Mouse (Mus musculus): ENCODE data around the gene Olfr27.

Olfr27 gene

DNA sequence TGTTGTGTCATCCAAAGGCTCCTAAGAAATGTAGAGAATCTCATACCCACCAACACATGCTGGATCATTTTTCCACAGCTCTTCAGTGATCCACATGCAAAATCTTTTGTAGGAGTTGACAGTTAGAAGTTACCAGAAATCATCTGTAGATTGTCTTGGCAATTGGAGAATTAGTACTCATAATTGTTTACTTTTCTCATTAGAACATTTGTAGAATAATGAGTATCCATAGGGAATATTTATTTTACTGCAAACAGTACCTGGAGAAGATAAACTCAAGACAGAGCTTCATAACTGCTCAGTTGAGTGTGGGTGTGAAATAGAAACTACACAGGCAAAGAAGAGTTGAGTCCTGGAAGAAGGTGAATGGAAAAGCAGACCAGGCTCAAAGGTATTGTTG, at the start of gene Olfr27:
TSS of gene Olfr27 (plus strand) at position 301 of the 400 bp plus-strand sequence.
- no peak for DNase-seq (ENCODE audit: low spot score)

DNA sequence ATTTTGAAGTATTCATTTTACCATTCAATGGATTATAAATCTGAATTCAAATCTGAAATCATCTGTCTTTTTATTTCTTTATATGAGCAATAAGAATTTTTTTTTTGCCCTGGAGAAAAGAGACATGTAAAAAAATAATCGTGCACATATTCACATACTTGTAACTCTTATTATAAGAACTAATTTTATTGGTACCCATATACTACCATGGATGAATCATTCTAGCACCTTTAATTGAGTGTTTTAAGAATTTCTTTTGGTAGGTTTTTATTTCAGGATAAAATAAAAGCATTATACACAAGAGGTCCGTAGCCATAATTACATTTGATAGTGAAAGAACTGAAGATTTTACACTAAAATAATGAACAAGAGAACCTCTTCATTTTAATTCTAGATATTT, 49.1 kb upstream of the Olfr27 start, which contains the start of gene Olfr938:
TSS of gene Olfr938 (minus strand) at position 101 of the 400 bp plus-strand sequence.
- no peak for DNase-seq (ENCODE audit: low spot score)

DNA sequence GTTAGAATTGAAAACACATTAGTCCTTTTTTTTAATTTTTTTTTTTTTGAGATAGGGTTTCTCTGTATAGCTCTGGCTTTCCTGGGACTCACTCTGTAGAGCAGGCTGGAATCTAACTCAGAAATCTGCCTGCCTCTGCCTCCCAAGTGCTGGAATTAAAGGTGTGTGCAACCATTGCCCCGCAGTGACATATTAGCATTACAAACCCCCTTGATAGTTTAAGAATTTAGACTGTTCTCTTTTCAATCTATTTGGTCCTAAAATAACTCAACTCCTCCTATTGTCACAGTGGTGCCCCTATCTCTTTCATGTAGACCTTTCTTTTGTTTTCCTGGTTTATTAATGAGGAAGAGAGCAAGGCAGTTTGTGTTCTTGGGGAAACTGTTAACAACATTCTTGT, 605 bp upstream of the Olfr27 start:
- DNase-seq (ENCODE audit: low spot score), result no peak

DNA sequence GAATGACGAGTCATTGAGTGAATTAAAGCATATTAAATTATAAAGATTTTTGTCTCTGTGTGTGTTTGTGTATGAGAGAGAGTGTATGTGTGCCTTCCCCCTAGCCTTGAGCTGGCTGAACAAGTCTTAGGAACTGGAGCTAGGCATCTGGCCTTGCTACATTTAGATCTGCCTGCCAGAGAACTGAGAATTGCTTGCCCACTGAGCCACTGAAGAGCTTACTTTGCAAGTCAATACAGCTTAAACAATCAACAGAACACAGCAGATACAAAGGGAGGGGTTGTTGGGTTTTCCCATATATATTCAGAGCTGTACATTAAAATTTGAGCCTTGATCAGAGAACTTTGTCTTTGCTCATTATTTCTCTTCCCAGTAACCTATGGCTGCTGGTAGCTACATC, 24.5 kb downstream of the Olfr27 start:
- DNase-seq (ENCODE audit: low spot score), result no peak

DNA sequence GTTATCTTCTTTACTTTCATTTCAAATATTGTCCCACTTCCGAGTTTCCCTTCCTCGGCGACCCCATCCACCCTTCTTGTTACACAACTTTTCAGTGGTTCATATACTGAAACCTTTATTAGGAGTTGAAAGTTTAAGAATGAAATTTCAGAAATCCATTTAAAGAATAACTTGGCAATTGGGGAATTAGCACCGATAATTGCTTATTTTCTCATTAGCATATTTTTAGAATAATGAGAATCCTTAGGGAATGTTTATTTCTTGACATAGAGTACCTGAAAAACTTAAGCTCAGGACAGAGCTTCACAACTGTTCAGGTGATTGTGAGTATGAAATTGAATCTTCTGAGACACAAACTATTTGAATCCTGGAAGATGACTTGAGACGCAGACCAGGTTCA, 38.1 kb downstream of the Olfr27 start, which contains the start of gene Olfr943:
TSS of gene Olfr943 (plus strand) at position 301 of the 400 bp plus-strand sequence.
- DNase-seq (ENCODE audit: low spot score), result no peak

Measured in ovary, adult 18-20 months (tissue).